Mouse (Mus musculus) ES-Bruce4 (cell line): ENCODE data around the gene G3bp1.

Experiments
- CTCF ChIP-seq: IDR thresholded peaks from one replicate; pipeline ENCODE4 v1.8.1; 2011; ENCODE audit warnings: low read depth, low read length
- EP300 ChIP-seq: IDR thresholded peaks from 2 replicates; pipeline ENCODE4 v1.6.1; 2011; ENCODE audit warnings: low read depth, low read length; ENCODE audit not compliant: insufficient read depth

- TF ChIP-seq CTCF = no peak
- TF ChIP-seq EP300 = no peak
These were observed 15.8 kb upstream of the G3bp1 start for GRCm38 (mm10) chr11:55453640-55454039.
